Mouse (Mus musculus): ENCODE measurements at regions not wholly inside any gene's neighbourhood (a gene's known extent, or its start where the extent isn't known, plus 50 kb on each side); places are given as distances from the start of the nearest gene placed in this dataset.

DNA sequence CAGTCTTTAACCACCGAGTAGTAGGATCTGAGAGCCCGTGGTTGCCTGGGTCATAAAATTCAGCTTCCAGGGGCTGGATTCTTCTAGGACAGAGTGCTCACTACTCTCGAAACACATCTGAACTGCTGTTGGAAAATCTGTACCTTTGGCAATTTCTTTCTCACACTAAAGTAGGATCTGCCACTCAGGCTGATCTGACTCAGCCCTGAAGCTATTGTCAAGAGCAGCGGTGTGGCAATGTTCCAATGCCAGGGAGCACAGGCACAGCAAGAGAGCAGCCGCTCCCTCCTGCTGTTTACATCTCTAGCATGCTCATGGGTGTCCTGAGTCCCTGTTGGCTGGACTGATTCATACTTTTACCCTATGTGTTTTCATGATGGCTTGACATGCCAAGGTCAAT lies 205.2 kb downstream of the Zfp36l1 start:
- no peak for DNase-seq

DNA sequence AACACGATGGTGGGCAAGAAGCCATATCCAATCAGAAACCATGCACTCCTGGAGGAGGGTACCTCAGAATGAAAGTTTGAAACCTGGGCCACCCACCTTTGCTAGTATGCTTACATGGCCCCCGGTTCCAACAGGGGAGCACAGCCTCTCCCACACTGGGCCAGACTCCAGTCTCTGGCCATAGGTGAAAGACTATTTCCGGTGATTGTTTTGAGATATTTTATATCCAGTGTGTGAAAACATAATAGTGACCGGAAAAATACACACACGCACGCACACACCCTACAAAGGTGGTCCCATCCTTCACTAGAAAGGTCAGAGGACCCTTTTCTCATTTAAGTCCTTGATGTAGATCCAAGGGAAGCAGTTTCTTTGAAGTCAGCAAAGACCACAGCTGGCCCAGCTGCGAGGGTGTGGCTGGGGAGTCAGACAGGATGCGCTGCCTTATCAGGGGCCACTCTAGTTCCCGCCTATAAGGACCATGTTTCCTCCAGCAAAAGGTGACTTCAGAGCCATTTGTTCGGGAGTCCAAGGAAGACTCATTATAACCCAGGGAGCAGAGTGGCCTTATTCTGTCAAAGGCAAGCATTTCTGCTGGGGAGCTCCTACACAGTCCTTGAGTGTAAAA lies 206.0 kb downstream of the Zfp36l1 start:
- no peak for DNase-seq

DNA sequence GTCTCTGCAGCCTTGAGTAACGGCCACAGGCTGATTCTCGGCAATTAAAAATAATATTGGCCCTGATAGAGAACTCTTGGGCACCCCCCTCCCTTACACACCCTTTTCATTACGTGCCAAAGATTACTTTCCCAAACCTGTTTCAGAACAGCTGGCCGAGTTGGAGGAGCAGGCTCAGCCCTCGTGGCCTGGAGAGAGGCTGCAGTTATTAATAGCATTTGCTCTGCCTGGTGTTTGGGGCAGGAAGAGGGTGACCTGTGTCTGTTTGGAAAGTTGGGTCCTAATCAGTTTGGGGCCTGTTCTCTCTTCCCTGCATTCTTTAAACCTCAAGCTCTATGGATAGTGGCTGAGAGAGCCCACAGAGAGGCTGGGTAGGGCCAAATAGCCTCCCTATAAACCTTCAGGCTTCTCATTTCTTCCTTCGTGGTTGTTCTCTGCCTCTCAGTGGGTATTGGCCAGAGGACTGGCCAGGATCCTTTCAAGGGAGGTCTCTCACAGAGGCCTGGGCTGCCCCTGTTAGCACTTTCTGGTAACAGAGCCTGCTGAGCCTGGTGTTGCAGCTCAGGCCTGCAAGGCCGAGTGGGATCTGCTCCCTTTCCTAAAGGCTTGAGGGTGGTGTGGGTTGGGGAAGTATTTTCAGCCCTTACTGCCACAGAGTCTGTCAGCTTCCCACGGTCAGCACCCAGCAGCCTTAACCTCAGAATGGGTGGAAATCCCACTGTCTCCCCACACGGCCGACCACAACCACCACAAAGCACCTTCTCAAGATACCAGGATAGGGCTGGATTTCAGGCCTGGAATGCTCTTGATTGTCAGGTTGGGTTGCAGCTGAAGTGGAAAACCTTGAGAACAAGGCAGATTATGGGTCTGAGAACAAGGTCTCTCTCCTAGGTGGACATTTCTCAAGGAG lies 206.7 kb downstream of the Zfp36l1 start:
- DNase-seq: no peak

DNA sequence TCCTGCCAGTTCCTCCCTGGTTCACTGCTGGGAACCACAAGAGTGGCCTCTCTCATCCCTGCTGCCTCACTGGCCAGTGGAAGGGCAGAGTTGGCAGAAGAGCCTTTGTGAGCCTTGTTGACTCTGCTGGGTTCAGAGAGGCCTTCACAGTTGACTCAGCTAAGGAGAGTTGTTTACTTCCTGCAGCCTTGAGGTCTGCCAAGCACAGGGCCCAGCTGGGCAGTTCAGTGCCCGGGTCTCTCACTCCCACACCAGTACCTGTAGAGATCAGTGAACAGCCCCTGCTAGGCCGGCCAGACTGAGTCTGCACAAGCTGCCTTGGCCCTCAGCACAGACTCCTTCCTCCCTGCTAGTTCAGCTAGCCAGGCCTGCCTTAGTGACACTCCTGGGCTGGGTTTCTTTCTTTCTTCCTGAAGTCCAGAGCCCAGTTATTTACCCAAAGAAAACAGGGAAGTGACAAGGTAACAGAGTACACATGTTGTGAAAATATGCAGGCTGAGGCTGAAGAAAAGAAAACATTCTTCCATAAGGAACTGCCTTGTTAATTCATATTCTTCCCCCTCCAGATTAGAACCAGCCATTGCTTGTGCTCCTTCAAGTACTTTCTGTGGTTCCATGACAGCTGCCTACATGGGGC lies 207.8 kb downstream of the Zfp36l1 start:
- no peak for DNase-seq

DNA sequence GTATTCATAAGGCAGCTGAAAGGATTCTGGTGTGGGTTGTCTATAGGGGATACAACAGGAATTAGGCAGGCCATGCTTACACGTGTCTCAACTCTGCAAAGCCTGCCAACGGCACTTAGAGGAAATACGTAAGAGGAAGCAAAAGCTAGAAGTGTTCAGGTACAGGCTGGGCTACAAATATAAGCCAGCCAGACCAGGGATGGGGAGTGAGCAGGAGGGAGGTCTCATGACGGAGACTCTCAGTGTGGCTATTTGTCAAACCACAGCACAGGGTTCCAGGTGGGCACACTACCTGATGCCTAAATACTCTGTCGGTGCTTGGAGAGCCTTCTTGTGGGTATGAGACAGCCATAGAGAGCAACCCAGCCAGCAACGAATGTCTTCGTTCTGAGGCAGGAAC lies 210.1 kb downstream of the Zfp36l1 start:
- no peak for DNase-seq

DNA sequence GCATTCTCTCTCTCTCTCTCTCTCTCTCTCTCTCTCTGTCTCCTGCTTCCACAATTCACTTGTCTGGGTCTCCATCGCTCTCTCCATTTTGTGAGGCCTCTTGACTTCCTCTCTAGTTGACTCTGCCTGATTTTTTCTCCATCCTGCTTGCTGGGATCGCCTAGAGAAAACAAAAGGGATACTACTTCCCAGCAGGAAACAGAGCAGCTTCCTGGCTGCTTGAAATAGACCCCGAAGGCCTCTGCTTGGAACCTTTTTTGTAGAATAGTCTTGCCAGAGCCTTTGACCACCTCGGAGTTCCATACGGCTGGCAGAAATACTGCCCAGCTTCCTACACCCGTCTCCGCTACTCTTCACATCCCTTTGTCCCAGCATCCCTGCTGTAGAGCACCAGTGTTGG lies 210.7 kb downstream of the Zfp36l1 start:
- no peak for DNase-seq

DNA sequence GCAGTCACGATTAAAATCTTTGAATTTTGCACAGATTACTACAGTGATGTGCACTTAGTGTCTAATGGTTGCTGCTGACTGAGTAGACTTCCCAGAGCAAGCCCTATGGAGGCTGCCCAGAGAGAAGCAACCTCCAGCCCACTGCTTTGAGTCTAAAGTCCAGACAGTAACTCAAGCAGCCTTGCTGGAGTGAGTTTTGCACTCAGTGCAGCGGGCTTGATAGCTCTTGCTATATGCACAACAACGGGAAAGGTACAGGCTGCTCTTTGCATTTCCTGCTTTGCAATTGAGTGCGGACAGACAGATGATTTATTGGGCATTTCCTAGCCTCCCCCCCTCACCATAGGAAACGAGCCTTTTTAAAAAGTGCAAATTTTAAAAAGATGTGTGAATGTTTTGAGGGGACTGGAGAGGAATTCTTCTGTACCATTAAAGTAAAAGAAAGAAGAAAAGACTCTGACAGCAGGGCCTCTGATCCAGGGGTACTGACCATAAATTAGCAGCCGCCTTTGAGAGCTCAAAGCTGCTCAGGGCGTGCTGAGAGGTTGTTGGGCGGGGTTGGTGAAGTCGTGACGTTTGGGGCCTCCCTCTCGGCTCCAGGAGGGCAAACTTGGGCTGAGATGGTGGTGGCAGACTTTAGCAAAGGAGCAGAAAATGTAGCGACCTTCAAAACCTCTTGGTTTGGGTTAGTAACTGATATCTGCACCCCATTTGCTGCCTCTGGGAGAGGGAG lies 214.4 kb downstream of the Zfp36l1 start:
- no peak for DNase-seq

DNA sequence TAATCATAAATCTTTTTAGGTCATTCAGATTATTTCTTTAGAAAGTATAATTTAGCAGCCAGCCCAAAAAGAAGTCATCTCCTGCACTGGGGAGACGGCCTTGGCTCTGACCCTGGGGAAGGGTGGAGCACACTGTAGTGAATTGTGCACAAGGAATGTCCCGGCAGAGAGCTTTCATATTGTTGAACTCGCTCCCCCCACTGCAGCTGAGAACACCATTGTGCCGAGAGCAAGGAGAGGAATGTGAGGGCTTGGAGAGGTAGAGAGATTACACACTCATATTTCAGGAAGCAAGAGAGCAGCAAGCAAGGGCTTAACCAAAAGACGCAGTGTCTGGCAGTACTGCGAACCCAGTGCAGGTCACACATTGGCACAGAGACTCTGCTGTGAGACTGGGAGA lies 216.8 kb downstream of the Zfp36l1 start:
- DNase-seq: no peak

DNA sequence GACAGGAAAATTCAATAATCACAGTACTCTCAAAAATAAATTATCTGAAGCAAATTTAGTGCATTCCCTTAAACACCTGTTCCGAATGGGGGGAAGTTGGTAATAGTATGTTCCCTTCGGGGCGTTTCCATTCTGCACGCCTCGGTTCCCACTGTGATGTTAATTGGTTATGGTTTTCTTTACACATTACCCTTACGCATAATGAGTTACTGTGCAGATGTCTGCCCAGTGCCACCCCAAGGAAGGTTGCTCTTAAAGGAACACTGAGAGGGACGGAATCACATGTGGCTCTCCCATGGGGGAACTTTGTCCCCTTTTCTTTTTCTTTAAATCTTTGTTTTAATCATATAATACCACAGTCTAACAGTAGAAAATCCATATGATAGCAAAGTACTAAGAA lies 217.5 kb downstream of the Zfp36l1 start:
- no peak for DNase-seq

DNA sequence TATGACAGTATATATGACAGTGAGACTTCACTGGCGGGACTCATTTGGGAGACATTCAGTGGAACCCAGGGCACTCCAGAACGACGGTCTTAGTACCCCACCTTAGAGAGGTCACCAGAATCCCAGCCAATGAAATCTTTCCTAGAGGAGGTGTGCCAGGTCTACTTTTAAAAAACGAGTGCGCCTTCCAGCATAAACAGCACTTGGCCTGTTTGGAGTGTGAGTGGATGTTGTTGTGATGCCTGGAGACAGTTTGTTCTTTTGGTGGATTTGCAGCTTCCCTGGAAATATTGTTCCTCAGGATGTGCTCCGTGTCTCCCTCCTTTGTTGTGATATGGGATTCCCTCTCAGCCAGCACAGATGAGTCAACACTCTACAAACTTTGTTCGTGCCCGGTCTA lies 219.9 kb downstream of the Zfp36l1 start:
- DNase-seq: no peak

DNA sequence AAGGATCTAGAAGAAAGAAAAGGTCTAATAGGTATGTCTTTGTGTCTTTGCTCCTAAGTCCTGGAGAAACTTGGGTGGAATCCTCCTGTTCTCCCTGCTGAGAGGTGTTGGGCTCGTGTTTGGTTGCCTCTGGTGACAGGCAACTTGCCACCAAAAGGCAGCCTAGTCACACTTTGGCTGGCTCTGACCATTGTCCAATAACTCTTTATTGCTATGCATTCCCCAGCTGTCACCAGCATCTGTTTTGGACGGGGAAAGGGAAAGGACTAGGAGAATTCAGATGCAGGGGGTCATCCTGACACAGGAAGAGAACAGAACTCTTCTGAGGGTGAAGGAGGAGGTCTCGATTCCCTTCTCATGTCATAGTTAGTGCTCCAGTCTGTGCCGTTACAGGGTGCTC lies 220.9 kb downstream of the Zfp36l1 start:
- no peak for DNase-seq

DNA sequence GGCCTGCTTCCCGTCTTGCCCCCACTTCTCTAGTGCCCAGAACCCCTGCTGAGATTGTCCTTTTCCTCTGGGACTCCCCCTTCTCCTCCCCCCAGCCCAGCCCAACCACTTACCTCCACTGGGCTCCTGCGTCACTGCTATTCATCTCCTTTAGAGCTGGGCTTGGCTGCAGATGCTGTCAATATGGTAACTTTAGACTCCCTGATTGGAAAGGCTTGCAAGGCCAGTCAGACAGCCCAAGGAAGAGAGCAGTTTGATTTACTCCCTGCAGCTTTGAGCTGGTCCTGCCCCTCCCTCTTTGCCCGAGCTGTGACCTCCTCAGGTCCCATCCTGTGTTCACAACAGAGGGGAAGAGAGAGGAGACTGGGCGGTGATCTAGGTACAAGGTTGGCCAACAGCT lies 221.9 kb downstream of the Zfp36l1 start:
- no peak for DNase-seq

DNA sequence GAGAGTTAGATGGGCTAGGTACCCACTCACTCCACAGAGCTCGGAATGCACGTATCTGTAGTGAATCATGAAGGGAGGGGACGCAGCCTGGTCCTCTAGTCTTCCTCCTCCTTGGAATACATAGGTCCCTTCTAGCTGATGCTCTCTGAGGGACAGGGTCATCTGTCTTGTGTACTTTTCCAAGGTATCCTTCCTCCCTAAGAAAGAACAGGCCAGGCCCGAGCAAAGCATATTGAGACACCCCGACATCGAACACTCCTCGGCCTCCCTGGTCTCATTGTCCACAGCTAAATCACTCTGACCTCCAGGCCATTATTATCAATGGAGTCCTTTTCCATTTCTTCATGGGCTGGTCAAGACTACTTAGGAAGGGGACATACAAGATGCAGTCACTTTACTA lies 222.5 kb downstream of the Zfp36l1 start:
- DNase-seq: no peak

DNA sequence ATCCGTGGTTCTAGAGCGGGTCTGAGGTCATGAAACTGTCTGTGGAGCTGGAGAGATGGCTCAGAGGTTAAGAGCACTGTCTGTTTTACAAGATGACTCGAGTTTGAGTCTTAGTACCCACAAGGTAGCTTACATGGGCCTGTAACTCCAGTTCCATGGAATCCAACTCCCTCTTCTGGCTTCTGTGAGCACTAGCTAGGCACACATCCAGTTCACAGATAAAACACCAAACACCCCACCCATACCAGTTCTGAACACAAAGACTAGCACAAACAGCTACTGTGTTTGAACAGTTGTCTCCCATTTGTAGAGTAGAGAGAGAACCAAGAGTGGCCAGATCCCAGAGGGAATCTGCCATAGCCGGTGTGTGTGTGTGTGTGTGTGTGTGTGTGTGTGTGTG lies 224.0 kb downstream of the Zfp36l1 start:
- no peak for DNase-seq

DNA sequence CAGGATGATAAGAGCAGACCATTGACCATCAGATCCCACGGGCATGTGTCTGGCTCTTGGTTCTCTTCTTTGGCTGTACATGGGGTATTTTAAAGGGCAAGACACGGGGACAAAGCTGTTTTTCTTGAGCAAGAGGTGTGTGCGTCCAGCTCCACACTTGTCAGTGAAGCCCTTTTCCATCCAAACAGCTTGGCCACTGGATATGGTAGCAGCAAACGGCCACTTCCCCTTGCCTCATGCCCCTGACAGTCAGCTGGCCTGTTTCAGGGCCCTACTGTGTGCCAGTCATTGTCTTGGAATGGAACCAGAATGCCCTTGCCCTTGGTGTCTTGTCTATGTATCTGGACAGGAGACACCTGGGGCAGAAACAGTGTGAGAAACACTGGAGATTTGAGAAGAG lies 224.7 kb downstream of the Zfp36l1 start:
- no peak for DNase-seq

DNA sequence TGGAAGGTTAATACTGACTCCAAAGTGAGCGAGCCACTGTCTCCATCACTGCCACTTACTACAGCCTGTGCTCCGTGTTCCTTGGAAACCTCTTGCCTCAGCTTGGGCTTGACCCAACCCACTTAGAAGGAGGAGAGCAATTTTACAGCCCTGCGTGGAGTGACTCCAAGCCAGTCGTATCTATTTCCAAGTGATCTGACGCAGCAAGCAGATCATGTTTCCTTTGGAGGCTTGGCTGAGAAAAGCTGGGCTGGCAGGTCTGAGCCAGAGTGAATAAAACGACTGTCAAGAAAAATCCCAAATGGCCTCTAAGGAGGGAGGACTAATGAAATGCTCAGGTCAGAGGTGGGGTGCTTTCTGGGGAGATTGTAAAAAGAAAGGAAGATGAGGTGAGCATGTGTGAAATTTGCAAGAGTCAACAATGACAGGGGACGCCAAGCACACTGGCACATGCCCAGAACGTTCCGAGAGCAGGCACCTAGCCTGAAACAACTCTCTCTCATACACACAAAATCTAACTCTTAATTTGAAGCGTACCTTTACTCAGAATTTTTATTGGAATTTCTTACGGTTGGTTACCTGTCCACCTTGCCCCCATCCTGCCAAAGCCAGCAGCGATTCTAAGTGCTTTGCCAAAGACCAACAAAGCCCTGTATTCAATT lies 225.5 kb downstream of the Zfp36l1 start:
- no peak for DNase-seq

DNA sequence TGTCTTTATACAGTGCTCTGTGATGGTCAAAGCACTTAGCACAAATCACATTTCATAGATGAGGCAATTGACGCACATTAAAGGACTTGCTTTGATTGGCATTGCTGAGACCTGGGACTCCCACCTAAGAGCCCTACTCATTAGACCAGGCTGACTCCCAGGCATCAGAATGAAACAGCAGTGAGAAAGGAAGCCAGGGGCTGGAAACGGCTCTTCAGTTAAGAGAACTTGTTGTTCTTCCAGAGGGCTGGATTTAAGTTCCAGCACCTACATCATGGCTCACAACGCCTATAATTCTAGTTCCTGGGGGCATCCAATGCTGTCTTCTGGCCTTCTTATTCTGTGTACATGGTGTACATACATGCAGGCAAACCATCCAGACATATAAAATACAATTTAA lies 226.3 kb downstream of the Zfp36l1 start:
- DNase-seq: no peak

DNA sequence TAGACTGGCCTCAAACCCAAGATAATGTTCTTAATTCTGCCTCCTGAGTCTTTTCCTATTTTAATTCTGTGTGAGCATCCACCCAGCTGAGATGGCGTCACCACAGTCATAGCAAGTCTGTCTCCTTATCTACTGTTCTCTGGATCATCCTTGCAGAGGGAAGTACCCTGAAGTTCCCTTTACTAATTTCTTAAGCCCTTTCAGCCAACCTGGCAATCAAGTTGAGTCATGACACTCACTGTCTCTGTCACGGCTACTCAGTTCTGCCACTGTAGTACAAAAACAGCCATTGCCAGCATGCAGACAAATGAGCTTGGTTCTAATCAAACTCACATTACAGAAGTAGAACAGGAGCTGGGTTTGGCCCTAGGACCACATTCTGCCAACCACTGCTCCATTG lies 227.5 kb downstream of the Zfp36l1 start:
- no peak for DNase-seq

DNA sequence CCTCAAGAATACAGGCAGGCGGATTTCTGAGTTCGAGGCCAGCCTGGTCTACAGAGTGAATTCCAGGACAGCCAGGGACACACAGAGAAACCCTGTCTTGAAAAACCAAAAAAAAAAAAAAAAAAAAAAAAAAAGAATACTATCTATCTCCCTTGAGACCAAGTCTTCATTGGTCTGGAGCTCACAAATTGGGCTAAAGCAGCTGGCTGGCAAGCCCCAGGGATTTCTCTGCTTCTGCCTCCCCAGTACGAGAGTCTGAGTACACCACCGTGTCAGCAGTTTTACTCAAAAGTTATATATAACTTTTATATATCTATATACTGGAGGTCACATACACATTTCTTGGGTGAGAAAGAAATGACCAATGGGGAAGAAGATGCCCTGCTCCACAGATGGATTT lies 229.2 kb downstream of the Zfp36l1 start:
- no peak for DNase-seq

DNA sequence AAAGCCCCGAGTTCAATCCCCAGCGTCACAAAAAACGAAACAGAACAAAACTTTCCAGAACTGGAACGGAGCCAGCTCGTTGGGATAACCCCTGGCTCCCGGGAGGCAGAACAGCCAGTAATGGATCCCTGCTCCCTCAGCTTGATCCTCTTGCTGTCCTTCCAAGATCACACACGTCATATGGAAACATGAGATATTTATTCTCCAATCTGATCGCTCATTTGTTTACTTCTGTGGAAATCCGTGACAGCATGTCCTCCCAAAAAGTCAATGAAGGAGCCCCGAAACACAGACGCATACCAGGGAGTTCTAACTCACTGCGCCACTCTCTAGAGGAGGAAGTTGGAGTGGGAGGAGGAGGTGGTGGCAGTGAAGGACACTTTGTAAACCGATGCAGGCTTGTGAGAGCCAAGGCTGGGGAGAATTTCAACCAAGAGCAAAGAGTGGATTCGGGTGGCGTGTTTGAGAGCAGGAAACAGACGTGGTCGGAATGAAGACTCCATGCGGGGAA lies 232.0 kb downstream of the Zfp36l1 start:
- DNase-seq: no peak

DNA sequence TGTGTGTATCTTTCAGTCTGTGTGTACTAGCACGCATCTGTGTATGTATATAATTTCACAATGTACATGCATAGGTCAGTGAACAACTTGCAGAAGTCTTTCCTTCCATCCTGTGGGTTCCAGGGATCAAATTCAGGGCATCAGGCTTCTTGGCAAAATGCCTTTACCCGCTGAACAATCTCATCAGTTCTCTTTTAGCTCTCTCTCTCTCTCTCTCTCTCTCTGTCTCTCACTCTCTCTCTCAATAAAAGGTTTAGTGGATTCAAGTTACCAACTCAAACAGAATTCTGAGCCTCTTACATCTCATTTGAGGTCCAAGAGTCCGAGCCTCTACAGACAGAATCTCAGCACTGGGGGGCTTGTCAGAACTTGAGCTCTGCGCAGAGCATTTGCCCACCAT lies 232.5 kb downstream of the Zfp36l1 start:
- DNase-seq: no peak

DNA sequence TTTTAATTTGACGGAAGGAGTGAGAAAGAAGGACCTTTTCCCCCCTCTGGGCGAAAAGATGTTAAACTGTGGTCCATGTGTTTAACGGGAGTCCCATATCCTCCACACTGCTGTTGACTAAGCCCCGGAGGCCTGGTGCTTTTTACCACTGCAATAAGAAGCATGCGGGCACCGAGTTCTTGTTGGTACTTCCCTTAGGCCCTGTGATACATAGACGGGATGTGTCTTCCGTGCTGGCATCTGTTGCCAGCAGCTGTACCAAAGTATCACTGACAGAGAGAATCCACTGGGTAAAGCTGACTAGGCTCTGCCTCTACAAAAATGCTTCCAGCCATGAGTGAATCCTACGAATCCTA lies 232.9 kb downstream of the Zfp36l1 start:
- no peak for DNase-seq

Data from thymus, adult 18-20 months (tissue).